Mouse (Mus musculus) limb, embryonic 15.5 days (tissue): ENCODE data around the gene Gm17555. TPM values are rescaled to one million over a fixed set of nuclear protein-coding genes. Genes with fewer than 3 reads are reported as not detected.
"Not testable (repeated sequence)": the region's sequence is repeated elsewhere in the genome, so short reads cannot be mapped to it uniquely, and the experiment has no call there.

Experiments
- ATAC-seq: fragments of 200-750 bp; cut with Nextera tagmentation; 2 replicates; pipeline ENCODE4 v1.8.0; 2017; ENCODE audit warnings: low read depth, moderate TSS enrichment; ENCODE audit not compliant: insufficient number of reproducible peaks, low FRiP score, low TSS enrichment
- H3K27ac ChIP-seq: fragments of 300-500 bp; sonication (generic); 2 replicates; pipeline ENCODE4 v1.5.1; 2015; ENCODE audit warnings: moderate library complexity, mild to moderate bottlenecking, inconsistent platforms
- H3K27me3 ChIP-seq: fragments of 300-500 bp; sonication (generic); 2 replicates; pipeline ENCODE4 v1.6.1; 2015; ENCODE audit warnings: inconsistent platforms
- H3K36me3 ChIP-seq: fragments of 300-500 bp; sonication (generic); 2 replicates; pipeline ENCODE4 v1.6.1; 2015; ENCODE audit warnings: inconsistent platforms
- H3K4me1 ChIP-seq: fragments of 300-500 bp; sonication (generic); 2 replicates; pipeline ENCODE4 v1.6.1; 2015; ENCODE audit warnings: inconsistent platforms
- H3K4me2 ChIP-seq: fragments of 300-500 bp; sonication (generic); 2 replicates; pipeline ENCODE4 v1.6.1; 2015; ENCODE audit warnings: mild to moderate bottlenecking, inconsistent platforms
- H3K4me3 ChIP-seq: fragments of 300-500 bp; sonication (generic); 2 replicates; pipeline ENCODE4 v1.5.1; 2015; ENCODE audit warnings: mild to moderate bottlenecking, inconsistent platforms
- H3K9ac ChIP-seq: fragments of 300-500 bp; sonication (generic); 2 replicates; pipeline ENCODE4 v1.6.1; 2015; ENCODE audit warnings: inconsistent platforms
- H3K9me3 ChIP-seq: fragments of 300-500 bp; sonication (generic); 2 replicates; pipeline ENCODE4 v1.6.1; 2016; ENCODE audit warnings: inconsistent platforms
- WGBS: fragments of 180-500 bp; shearing (Covaris S2); methylation state at CpG from one replicate; pipeline ENCODE4 v1.1.7; 2015; 5-methylcytosine and 5-hydroxymethylcytosine counted together
- polyA plus RNA-seq: library from polyadenylated mRNA; unstranded; fragments of >200 nt; fragmentation: Nextera tagmentation; extraction: Ambion mirVana; gene quantifications from 2 replicates; pipeline ENCODE4 v1.2.1, GENCODE M21; 2015

The Gm17555 gene
- polyA plus RNA-seq: not detected in 2 replicates

DNA sequence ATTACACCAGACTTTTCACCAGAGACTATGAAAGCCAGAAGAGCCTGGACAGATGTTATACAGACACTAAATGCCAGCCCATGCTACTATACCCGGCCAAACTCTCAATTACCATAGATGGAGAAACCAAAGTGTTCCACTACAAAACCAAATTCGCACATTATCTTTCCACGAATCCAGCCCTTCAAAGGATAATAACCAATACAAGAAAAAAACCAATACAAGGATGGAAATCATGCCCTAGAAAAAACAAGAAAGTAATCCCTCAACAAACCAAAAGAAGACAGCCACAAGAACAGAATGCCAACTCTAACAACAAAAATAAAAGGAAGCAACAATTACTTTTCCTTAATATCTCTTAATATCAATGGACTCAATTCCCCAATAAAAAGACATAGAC, at the start of gene Gm17555:
Gm17555 (plus strand) TSS at position 301 of the 400 bp plus-strand sequence.
- H3K4me3 ChIP-seq, H3K9me3 ChIP-seq, ATAC-seq, H3K4me2 ChIP-seq, H3K27ac ChIP-seq, H3K36me3 ChIP-seq, H3K27me3 ChIP-seq, H3K4me1 ChIP-seq, H3K9ac ChIP-seq: not testable (repeated sequence)
- WGBS: 84% methylated on average over 3 of the region's 3 CpGs

DNA sequence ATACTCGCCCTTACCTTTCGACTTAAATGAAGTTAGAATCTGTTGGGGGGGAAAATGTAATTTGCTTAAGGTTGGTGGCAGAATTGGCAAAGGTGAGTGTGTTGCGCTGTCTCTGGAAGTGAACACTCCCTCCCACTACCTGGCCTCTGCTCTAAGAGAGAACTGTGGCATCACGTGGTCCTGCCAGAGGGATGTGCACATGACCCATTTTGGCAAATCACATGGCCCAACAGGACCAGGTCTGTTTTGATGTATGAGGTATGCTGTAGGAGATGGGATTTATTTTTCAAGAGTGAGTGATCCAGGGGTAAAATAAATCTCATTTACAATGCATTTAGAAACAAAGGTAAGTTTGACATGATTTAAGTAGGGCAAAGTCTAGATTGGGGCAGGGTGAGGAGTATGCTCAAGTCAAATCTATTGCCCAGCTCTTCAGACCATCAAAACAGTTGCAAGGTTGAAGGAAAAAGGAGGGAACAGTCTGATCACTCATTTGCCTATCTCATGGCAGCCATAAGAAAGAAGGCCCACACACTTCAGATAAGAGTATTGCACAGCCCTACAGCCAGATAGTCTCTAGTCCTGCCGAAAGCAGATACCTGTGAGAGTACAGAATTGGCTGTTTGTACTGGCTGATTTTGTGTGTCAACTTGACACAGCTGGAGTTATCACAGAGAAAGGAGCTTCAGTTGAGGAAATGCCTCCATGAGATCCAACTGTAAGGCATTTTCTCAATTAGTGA, 49.5 kb upstream of the Gm17555 start:
- ATAC-seq: no peak
- Histone ChIP-seq H3K36me3 (peaks cover 31% of the 10 kb centered on the region), H3K4me1 (no peaks in the 10 kb centered on the region), H3K9ac (no peak overlapping the region), H3K4me2 (no peak overlapping the region), H3K4me3 (no peak overlapping the region), H3K27ac (no peak overlapping the region), H3K9me3 (no peaks in the 10 kb centered on the region), H3K27me3 (no peaks in the 10 kb centered on the region)
- 91% methylated on average over 5 of the region's 5 CpGs for WGBS

DNA sequence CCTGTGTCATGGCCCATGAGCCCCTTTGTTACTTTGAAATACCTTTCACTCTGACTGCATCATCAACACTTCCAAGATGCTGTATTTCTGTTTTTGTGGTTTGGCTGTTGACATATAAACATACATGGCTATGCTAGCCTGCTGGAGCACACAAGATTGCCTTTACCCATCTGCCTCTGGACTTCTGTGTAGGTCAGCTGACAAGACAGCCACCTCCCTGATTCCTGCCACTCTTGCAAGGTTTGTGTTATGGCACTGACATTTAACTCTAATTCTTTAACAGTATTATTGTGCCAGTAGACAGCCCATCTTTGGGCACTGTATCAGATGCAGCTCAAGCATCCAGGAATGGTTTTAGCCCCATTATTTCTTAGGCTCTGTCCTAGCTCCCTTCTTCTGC, 48.6 kb upstream of the Gm17555 start:
- Histone ChIP-seq H3K36me3 (peaks cover 23% of the 10 kb centered on the region), H3K27me3 (no peaks in the 10 kb centered on the region), H3K4me1 (no peaks in the 10 kb centered on the region), H3K4me3 (no peak overlapping the region), H3K27ac (no peak overlapping the region), H3K4me2 (no peak overlapping the region), H3K9me3 (no peaks in the 10 kb centered on the region), H3K9ac (no peak overlapping the region)
- ATAC-seq: no peak

DNA sequence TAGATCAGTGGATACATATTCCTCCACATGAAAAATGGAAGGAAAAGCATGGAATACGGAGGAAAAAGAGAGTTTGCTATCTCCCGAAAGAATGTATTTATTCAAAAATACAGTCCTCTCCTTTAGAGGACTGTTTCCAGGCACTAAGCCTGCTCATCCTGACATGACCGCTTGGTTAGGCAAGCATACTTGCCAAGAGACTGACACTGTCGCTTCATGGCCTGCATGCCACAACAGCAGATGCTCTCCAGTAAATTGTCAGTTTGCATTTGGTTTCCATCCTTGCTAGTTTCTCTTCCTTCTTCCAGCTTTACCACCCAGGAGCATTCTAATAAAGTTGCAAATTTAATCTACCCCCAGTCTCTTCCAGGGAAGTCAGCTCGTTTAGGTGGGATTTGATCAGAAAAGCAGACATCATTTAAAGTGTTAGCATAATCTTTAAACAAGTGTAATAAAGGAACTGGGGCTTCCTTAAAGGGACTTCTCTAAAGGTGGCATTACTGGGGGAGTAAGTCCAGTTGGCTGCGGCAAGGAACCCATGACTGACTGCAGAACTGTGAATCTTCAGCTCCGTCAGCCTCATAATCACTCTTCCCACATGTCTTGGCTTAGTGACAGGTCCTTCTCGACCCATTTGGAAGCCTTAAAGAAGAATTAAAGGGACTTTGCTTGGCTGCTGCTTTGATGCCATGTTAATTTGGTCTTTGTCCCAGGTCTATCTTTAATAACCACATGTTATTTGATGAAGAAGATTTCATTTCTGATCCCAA, 47.9 kb upstream of the Gm17555 start:
- Histone ChIP-seq H3K9me3 (no peaks in the 10 kb centered on the region), H3K4me3 (no peak overlapping the region), H3K36me3 (peaks cover 16% of the 10 kb centered on the region), H3K9ac (no peak overlapping the region), H3K4me2 (no peak overlapping the region), H3K4me1 (no peaks in the 10 kb centered on the region), H3K27me3 (no peaks in the 10 kb centered on the region), H3K27ac (no peak overlapping the region)
- no peak for ATAC-seq
- WGBS: 82% methylated on average over 8 of the region's 8 CpGs

DNA sequence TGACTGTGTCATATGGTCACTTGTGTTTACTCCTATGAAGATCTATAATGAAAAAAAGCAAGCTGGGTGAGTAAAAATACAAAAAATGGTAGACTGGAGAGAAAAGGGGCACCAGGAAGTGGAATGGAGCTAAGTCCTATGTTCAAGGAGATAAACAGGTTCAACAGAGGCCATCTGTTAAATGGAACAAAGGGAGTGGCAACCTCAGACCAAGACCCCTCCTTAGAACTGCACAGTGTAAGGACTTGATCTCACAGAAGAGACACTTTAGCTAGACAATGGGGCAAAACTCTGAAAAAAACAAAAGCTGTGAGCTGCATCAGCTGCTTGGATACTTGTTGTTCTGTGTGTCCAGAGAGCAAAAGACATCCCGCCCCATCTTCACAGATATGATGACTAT, 43.5 kb upstream of the Gm17555 start:
- Histone ChIP-seq H3K36me3 (no peaks in the 10 kb centered on the region), H3K4me3 (no peak overlapping the region), H3K4me1 (no peaks in the 10 kb centered on the region), H3K9me3 (no peaks in the 10 kb centered on the region), H3K27me3 (no peaks in the 10 kb centered on the region), H3K27ac (no peak overlapping the region), H3K4me2 (no peak overlapping the region), H3K9ac (no peak overlapping the region)
- ATAC-seq: no peak
- WGBS: 90% methylated on average over 1 of the region's 1 CpGs

DNA sequence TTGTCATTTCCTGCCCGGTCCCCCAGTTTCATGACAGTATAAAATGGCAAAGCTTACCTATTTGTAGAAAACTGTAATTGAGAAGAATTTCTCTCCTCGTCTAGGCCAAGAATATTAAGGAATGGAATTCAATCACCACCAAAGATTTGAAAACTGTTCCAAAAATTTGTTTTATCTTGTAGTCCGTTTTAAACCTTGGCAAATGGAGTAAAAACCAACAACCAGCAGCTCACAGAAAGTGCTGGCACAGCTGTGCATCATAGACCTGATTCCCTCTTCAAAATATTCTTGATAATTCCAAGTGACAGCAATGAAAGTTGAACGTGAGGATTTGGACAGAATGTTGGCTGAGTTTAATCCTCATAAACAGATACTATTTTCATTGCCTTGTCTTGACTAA, 23.6 kb upstream of the Gm17555 start:
- Histone ChIP-seq H3K27me3 (no peaks in the 10 kb centered on the region), H3K27ac (no peak overlapping the region), H3K36me3 (no peaks in the 10 kb centered on the region), H3K9me3 (no peaks in the 10 kb centered on the region), H3K9ac (no peak overlapping the region), H3K4me2 (no peak overlapping the region), H3K4me3 (no peak overlapping the region), H3K4me1 (no peaks in the 10 kb centered on the region)
- no peak for ATAC-seq
- 56% methylated on average over 4 of the region's 4 CpGs for WGBS

DNA sequence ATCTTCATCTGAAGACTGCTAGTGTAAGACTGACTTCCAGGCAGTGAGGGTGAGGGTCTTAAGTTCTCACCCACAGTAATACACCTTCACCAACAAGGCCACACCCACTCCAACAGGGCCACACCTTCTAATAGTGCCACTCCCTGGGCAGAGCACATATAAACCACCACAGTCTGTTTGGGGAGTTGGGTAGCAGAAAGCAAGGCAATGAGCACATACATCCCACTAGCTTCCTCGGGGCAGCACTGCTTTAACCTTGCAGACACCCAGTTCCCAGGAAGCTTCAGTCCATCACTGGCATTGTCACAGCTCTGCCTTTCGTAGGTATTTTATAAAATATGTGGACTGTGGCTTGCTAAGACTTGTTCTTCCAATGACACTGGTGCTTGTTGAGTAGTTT, 22.8 kb upstream of the Gm17555 start:
- Histone ChIP-seq H3K27ac (no peak overlapping the region), H3K27me3 (no peaks in the 10 kb centered on the region), H3K36me3 (no peaks in the 10 kb centered on the region), H3K4me1 (no peaks in the 10 kb centered on the region), H3K4me3 (no peak overlapping the region), H3K9me3 (no peaks in the 10 kb centered on the region), H3K9ac (no peak overlapping the region), H3K4me2 (no peak overlapping the region)
- 77% methylated on average over 2 of the region's 2 CpGs for WGBS
- no peak for ATAC-seq

DNA sequence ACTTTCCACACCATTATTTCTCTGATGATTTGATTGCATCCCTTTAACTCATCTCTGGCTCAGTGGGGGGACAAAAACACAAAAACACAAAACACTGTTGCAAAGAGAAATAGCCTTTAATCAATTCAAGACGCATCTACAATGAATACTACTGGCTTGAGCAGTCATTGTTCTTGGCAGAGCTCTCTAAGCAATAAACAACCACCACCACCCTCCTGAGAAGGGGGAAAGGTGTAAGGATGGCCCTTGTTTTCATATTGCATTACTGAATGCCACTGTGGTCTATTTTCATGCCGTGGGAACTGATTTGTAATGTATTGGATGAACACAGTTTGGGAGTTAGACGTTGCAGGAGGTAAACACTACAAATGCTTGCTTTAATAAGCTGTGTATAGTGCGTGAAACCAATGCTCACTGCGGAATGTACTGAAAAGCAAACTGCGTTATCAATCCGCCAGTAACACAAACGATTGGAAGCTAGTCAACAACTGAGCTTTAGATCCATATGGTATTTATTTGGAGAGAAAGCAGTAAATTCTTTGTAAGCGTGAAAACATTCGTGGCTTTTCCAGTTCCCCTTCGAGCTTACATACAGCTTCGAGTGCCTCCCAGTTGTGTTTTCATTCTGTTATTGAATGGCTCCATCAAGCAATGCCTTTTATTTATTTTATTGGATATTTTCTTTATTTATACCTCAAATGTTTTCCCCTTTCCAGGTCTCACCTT, 19.1 kb upstream of the Gm17555 start:
- Histone ChIP-seq H3K36me3 (no peaks in the 10 kb centered on the region), H3K9me3 (no peaks in the 10 kb centered on the region), H3K4me3 (no peak overlapping the region), H3K4me2 (no peak overlapping the region), H3K4me1 (no peaks in the 10 kb centered on the region), H3K27ac (peak overlapping the region; percentile 57), H3K9ac (no peak overlapping the region), H3K27me3 (no peaks in the 10 kb centered on the region)
- WGBS: 40% methylated on average over 12 of the region's 12 CpGs
- no peak for ATAC-seq

DNA sequence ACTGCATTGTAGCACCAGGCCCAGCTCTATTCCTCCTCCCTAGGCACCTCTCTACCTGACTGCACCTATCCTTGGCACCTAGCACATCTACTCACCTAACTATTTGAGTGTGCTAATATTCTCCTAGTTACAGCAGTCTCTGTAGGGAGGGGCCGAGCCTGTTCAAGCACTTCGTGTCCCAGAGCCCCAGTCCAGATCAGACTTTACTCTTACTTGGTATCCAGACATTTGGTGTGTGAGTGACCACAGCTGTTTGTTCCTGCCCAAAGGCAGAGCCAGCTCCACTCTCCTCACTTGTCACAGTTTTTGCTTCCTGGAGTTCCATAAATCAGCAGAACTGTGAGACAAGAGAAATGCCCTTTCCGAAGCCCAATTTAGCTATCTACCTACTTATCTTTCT, 15.9 kb upstream of the Gm17555 start:
- no peaks in the 10 kb centered on the region for H3K9me3 ChIP-seq
- H3K4me1 ChIP-seq: no peaks in the 10 kb centered on the region
- H3K4me3 ChIP-seq: no peak overlapping the region
- whole genome bisulfite sequencing: 77% methylated on average over 3 of the region's 3 CpGs
- H3K27me3 ChIP-seq: no peaks in the 10 kb centered on the region
- H3K36me3 ChIP-seq: no peaks in the 10 kb centered on the region
- no peak overlapping the region for H3K27ac ChIP-seq
- no peak overlapping the region for H3K4me2 ChIP-seq
- no peak for ATAC-seq
- H3K9ac ChIP-seq: no peak overlapping the region

DNA sequence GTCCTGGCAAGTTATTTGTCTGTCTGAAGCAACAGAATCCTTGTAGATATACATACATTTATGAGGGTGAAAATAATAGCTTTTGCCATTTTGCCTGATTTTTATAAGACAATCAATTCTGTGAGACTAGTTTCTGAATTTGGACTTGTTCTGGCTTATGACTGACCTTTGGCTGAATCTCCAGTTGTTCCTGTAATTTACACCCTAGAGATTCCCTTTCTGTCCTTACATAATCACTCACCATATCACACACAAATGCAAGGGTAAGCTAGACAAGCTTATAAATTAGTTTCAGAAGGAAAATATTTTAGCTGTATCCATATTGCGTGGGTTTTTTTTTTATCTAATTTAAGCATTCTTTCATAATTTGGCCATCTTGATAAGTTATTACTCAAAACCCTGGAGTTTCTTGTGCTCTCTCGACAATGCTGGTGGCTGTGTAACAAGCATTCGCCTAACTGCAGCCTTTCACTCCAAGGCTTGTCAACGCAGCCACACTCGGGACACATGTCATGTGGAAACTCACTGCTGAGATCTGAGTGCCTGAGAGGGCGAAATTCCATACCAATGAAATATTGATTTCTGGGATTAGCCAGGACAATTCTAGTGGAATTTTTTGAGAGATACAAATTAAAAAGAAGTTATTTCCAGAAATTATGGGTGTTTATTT, 3.8 kb upstream of the Gm17555 start:
- H3K36me3 ChIP-seq: no peaks in the 10 kb centered on the region
- ATAC-seq: no peak

DNA sequence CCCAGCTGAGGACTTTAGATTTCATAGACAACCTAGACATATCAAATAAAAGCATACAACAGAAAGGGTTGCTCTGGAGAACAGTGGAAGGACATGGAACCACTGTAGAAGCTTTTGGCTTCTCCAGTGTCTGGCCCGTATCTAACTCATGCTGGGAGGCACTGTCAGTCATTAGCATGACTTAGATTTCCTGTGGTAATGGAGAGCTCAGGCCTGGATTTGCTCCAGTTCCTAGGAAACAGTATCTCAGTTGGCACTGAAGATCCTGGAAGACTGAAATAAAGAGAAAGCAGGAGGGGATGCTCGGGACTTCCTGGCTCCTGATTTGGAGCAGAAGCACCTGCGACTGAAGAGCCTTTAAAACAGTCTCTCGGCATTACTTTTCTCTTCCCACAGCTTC, 12.7 kb downstream of the Gm17555 start:
- Histone ChIP-seq H3K9ac (no peak overlapping the region), H3K36me3 (no peaks in the 10 kb centered on the region), H3K27me3 (no peaks in the 10 kb centered on the region), H3K9me3 (no peaks in the 10 kb centered on the region), H3K27ac (no peak overlapping the region), H3K4me1 (no peaks in the 10 kb centered on the region), H3K4me3 (no peak overlapping the region), H3K4me2 (no peak overlapping the region)
- ATAC-seq: no peak
- WGBS: 61% methylated on average over 4 of the region's 4 CpGs

More for the DNA sequence above, 3.8 kb upstream of the Gm17555 start:
- H3K4me2 ChIP-seq: no peak overlapping the region
- no peaks in the 10 kb centered on the region for H3K9me3 ChIP-seq
- H3K27me3 ChIP-seq: no peaks in the 10 kb centered on the region
- H3K4me3 ChIP-seq: no peak overlapping the region
- H3K9ac ChIP-seq: no peak overlapping the region
- H3K27ac ChIP-seq: no peak overlapping the region
- 81% methylated on average over 6 of the region's 6 CpGs for WGBS
- H3K4me1 ChIP-seq: no peaks in the 10 kb centered on the region
